Mouse (Mus musculus) natural killer cell, adult 2 months (primary cell): ENCODE measurements around the gene Nit2.
"Not testable (repeated sequence)": the region's sequence is repeated elsewhere in the genome, so short reads cannot be mapped to it uniquely, and the experiment has no call there.

ENCODE experiments used
- DNase-seq, 2 experiments: peaks; one replicate each; pipeline ENCODE4 v3.0.0; 2022; ENCODE audit warnings: low spot score in 2 of 2

Nit2 gene

GRCm38 (mm10) chr16:57166611-57167513 lies at the start of gene Nit2:
Nit2 (minus strand) TSS chr16:57167341.
- peak; percentile 89 to 93 for DNase-seq

- no peak for DNase-seq
Measured at GRCm38 (mm10) chr16:57215957-57216356, 48.8 kb upstream of the Nit2 start.

GRCm38 (mm10) chr16:57211037-57211436 lies 43.9 kb upstream of the Nit2 start:
- no peak for DNase-seq

GRCm38 (mm10) chr16:57208342-57208741 lies 41.2 kb upstream of the Nit2 start:
- no peak for DNase-seq

- no peak for DNase-seq
Measured at GRCm38 (mm10) chr16:57197281-57197680, 30.1 kb upstream of the Nit2 start.

- DNase-seq: no peak
Measured at GRCm38 (mm10) chr16:57196590-57196989, 29.4 kb upstream of the Nit2 start.

- DNase-seq: no peak
Measured at GRCm38 (mm10) chr16:57191214-57191613, 24.1 kb upstream of the Nit2 start.

GRCm38 (mm10) chr16:57190390-57190789 lies 23.2 kb upstream of the Nit2 start:
- DNase-seq: no peak

- no peak for DNase-seq
Measured at GRCm38 (mm10) chr16:57189493-57189892, 22.4 kb upstream of the Nit2 start.

GRCm38 (mm10) chr16:57186618-57187017 lies 19.5 kb upstream of the Nit2 start:
- DNase-seq: no peak

GRCm38 (mm10) chr16:57182037-57182436 lies 14.9 kb upstream of the Nit2 start:
- no peak for DNase-seq

- DNase-seq: no peak
Measured at GRCm38 (mm10) chr16:57181180-57181579, 14.0 kb upstream of the Nit2 start.

GRCm38 (mm10) chr16:57177664-57178063 lies 10.5 kb upstream of the Nit2 start:
- no peak for DNase-seq

- peak; percentile 30 to 34 for DNase-seq
Measured at GRCm38 (mm10) chr16:57177254-57177653, 10.1 kb upstream of the Nit2 start.

- no peak for DNase-seq
Measured at GRCm38 (mm10) chr16:57176276-57176675, 9.1 kb upstream of the Nit2 start.

GRCm38 (mm10) chr16:57175751-57176150 lies 8.6 kb upstream of the Nit2 start:
- no peak for DNase-seq

GRCm38 (mm10) chr16:57174480-57174879 lies 7.3 kb upstream of the Nit2 start:
- not testable (repeated sequence) for DNase-seq

GRCm38 (mm10) chr16:57171570-57171969 lies 4.4 kb upstream of the Nit2 start:
- DNase-seq: no peak

GRCm38 (mm10) chr16:57171161-57171560 lies 4.0 kb upstream of the Nit2 start:
- no peak for DNase-seq

GRCm38 (mm10) chr16:57168236-57168635 lies 1.1 kb upstream of the Nit2 start:
- DNase-seq: no peak

- DNase-seq: no peak
Measured at GRCm38 (mm10) chr16:57167514-57167912, 372 bp upstream of the Nit2 start.

- no peak for DNase-seq
Measured at GRCm38 (mm10) chr16:57166086-57166485, 1.1 kb downstream of the Nit2 start.

- DNase-seq: no peak
Measured at GRCm38 (mm10) chr16:57165157-57165556, 2.0 kb downstream of the Nit2 start.

GRCm38 (mm10) chr16:57163694-57164093 lies 3.4 kb downstream of the Nit2 start:
- no peak for DNase-seq
